Mouse (Mus musculus): ENCODE measurements around the gene Fstl4. TPM values are rescaled to one million over a fixed set of nuclear protein-coding genes. Genes with fewer than 3 reads are reported as not detected.

The Fstl4 gene
- total and polyA plus RNA-seq, 2 experiments, result under 0.01 TPM; not detected in 1

- Histone ChIP-seq H3K79me2 (ENCODE audit: control insufficient read depth, insufficient read depth, low read length) (no peaks in the 10 kb centered on the region), H3K9ac (ENCODE audit: low read depth, low read length) (no peak overlapping the region), H3K27ac (replicated peaks; ENCODE audit: insufficient read depth, low read depth, low read length) (no peak overlapping the region), H3K27me3 (ENCODE audit: control insufficient read depth, insufficient read depth, low read length) (no peaks in the 10 kb centered on the region), H3K4me1 (ENCODE audit: control insufficient read depth, insufficient read depth, low read length) (no peaks in the 10 kb centered on the region), H3K36me3 (ENCODE audit: control insufficient read depth, insufficient read depth, low read length) (no peaks in the 10 kb centered on the region), H3K4me3 (ENCODE audit: insufficient read depth, low read depth, low read length) (no peak overlapping the region)
- no peak for DNase-seq (ENCODE audit: extremely low read depth, low read depth, low spot score)
- TF ChIP-seq POLR2A (IDR thresholded peaks at IDR 0.05; ENCODE audit: extremely low read depth, insufficient read depth, low read length) (no peak), CTCF (IDR thresholded peaks at IDR 0.05; ENCODE audit: low read depth, low read length) (no peak)
- WGBS, result 79% methylated on average over 9 of the region's 9 CpGs
Measured at GRCm38 (mm10) chr11:52968809-52969208, 204.4 kb downstream of the Fstl4 start.

- H3K4me1 ChIP-seq (ENCODE audit: control insufficient read depth, insufficient read depth, low read length), result no peaks in the 10 kb centered on the region
- H3K79me2 ChIP-seq (ENCODE audit: control insufficient read depth, insufficient read depth, low read length), result no peaks in the 10 kb centered on the region
- H3K36me3 ChIP-seq (ENCODE audit: control insufficient read depth, insufficient read depth, low read length), result no peaks in the 10 kb centered on the region
- no peak overlapping the region for H3K9ac ChIP-seq (ENCODE audit: low read depth, low read length)
- no peaks in the 10 kb centered on the region for H3K27me3 ChIP-seq (ENCODE audit: control insufficient read depth, insufficient read depth, low read length)
- no peak overlapping the region for H3K27ac ChIP-seq (replicated peaks; ENCODE audit: insufficient read depth, low read depth, low read length)
- WGBS, result 79% methylated on average over 6 of the region's 6 CpGs
- no peak for TF ChIP-seq POLR2A (IDR thresholded peaks at IDR 0.05; ENCODE audit: extremely low read depth, insufficient read depth, low read length)
- no peak for TF ChIP-seq CTCF (IDR thresholded peaks at IDR 0.05; ENCODE audit: low read depth, low read length)
- no peak overlapping the region for H3K4me3 ChIP-seq (ENCODE audit: insufficient read depth, low read depth, low read length)
- no peak for DNase-seq (ENCODE audit: extremely low read depth, low read depth, low spot score)
Measured at GRCm38 (mm10) chr11:52970396-52970795, 206.0 kb downstream of the Fstl4 start.

GRCm38 (mm10) chr11:52986986-52987385 is 222.6 kb downstream of the Fstl4 start:
- no peak overlapping the region for H3K27ac ChIP-seq (replicated peaks; ENCODE audit: insufficient read depth, low read depth, low read length)
- no peaks in the 10 kb centered on the region; the same call in 1 of the 2 replicates for H3K27me3 ChIP-seq (ENCODE audit: control insufficient read depth, insufficient read depth, low read length)
- WGBS, result 82% methylated on average over 8 of the region's 8 CpGs
- no peaks in the 10 kb centered on the region for H3K36me3 ChIP-seq (ENCODE audit: control insufficient read depth, insufficient read depth, low read length)
- H3K4me3 ChIP-seq (ENCODE audit: insufficient read depth, low read depth, low read length), result no peak overlapping the region
- TF ChIP-seq POLR2A (IDR thresholded peaks at IDR 0.05; ENCODE audit: extremely low read depth, insufficient read depth, low read length) (no peak), CTCF (IDR thresholded peaks at IDR 0.05; ENCODE audit: low read depth, low read length) (no peak)
- H3K4me1 ChIP-seq (ENCODE audit: control insufficient read depth, insufficient read depth, low read length), result no peaks in the 10 kb centered on the region
- no peak overlapping the region for H3K9ac ChIP-seq (ENCODE audit: low read depth, low read length)
- no peak for DNase-seq (ENCODE audit: extremely low read depth, low read depth, low spot score)
- no peaks in the 10 kb centered on the region for H3K79me2 ChIP-seq (ENCODE audit: control insufficient read depth, insufficient read depth, low read length)

GRCm38 (mm10) chr11:52994688-52995087 is 230.3 kb downstream of the Fstl4 start:
- Histone ChIP-seq H3K9ac (ENCODE audit: low read depth, low read length) (no peak overlapping the region), H3K4me3 (ENCODE audit: insufficient read depth, low read depth, low read length) (no peak overlapping the region), H3K36me3 (ENCODE audit: control insufficient read depth, insufficient read depth, low read length) (no peaks in the 10 kb centered on the region), H3K27ac (replicated peaks; ENCODE audit: insufficient read depth, low read depth, low read length) (no peak overlapping the region), H3K4me1 (ENCODE audit: control insufficient read depth, insufficient read depth, low read length) (no peaks in the 10 kb centered on the region), H3K27me3 (ENCODE audit: control insufficient read depth, insufficient read depth, low read length) (no peaks in the 10 kb centered on the region), H3K79me2 (ENCODE audit: control insufficient read depth, insufficient read depth, low read length) (no peaks in the 10 kb centered on the region)
- DNase-seq (ENCODE audit: extremely low read depth, low read depth, low spot score), result no peak
- 81% methylated on average over 5 of the region's 5 CpGs for WGBS
- TF ChIP-seq POLR2A (IDR thresholded peaks at IDR 0.05; ENCODE audit: extremely low read depth, insufficient read depth, low read length), result no peak
- no peak for TF ChIP-seq CTCF (IDR thresholded peaks at IDR 0.05; ENCODE audit: low read depth, low read length)

GRCm38 (mm10) chr11:52996434-52997093 is 232.1 kb downstream of the Fstl4 start:
- Histone ChIP-seq H3K27ac (replicated peaks; ENCODE audit: insufficient read depth, low read depth, low read length) (no peak overlapping the region), H3K4me1 (ENCODE audit: control insufficient read depth, insufficient read depth, low read length) (no peaks in the 10 kb centered on the region), H3K4me3 (ENCODE audit: insufficient read depth, low read depth, low read length) (no peak overlapping the region), H3K79me2 (ENCODE audit: control insufficient read depth, insufficient read depth, low read length) (no peaks in the 10 kb centered on the region), H3K27me3 (ENCODE audit: control insufficient read depth, insufficient read depth, low read length) (no peaks in the 10 kb centered on the region), H3K36me3 (ENCODE audit: control insufficient read depth, insufficient read depth, low read length) (no peaks in the 10 kb centered on the region), H3K9ac (ENCODE audit: low read depth, low read length) (no peak overlapping the region)
- WGBS, result 64% methylated on average over 16 of the region's 16 CpGs
- no peak for DNase-seq (ENCODE audit: extremely low read depth, low read depth, low spot score)
- TF ChIP-seq POLR2A (IDR thresholded peaks at IDR 0.05; ENCODE audit: extremely low read depth, insufficient read depth, low read length), result no peak
- TF ChIP-seq CTCF (IDR thresholded peaks at IDR 0.05; ENCODE audit: low read depth, low read length), result no peak

GRCm38 (mm10) chr11:52997421-52997820 is 233.0 kb downstream of the Fstl4 start:
- no peak overlapping the region for H3K4me3 ChIP-seq (ENCODE audit: insufficient read depth, low read depth, low read length)
- WGBS, result 8% methylated on average over 4 of the region's 4 CpGs
- H3K36me3 ChIP-seq (ENCODE audit: control insufficient read depth, insufficient read depth, low read length), result no peaks in the 10 kb centered on the region
- no peaks in the 10 kb centered on the region for H3K79me2 ChIP-seq (ENCODE audit: control insufficient read depth, insufficient read depth, low read length)
- DNase-seq (ENCODE audit: extremely low read depth, low read depth, low spot score), result no peak
- no peak overlapping the region for H3K9ac ChIP-seq (ENCODE audit: low read depth, low read length)
- no peak for TF ChIP-seq POLR2A (IDR thresholded peaks at IDR 0.05; ENCODE audit: extremely low read depth, insufficient read depth, low read length)
- TF ChIP-seq CTCF (IDR thresholded peaks at IDR 0.05; ENCODE audit: low read depth, low read length), result no peak
- H3K4me1 ChIP-seq (ENCODE audit: control insufficient read depth, insufficient read depth, low read length), result no peaks in the 10 kb centered on the region
- no peak overlapping the region for H3K27ac ChIP-seq (replicated peaks; ENCODE audit: insufficient read depth, low read depth, low read length)
- H3K27me3 ChIP-seq (ENCODE audit: control insufficient read depth, insufficient read depth, low read length), result no peaks in the 10 kb centered on the region

Measured in liver, adult 2 months (tissue).